Mouse (Mus musculus): Measurements from ENCODE around the gene Platr17.
A peak's percentile ranks its signal among the peaks of the same experiment; 100 is the strongest.
"Not testable (repeated sequence)": the region's sequence is repeated elsewhere in the genome, so short reads cannot be mapped to it uniquely, and the experiment has no call there.

The Platr17 gene

DNA sequence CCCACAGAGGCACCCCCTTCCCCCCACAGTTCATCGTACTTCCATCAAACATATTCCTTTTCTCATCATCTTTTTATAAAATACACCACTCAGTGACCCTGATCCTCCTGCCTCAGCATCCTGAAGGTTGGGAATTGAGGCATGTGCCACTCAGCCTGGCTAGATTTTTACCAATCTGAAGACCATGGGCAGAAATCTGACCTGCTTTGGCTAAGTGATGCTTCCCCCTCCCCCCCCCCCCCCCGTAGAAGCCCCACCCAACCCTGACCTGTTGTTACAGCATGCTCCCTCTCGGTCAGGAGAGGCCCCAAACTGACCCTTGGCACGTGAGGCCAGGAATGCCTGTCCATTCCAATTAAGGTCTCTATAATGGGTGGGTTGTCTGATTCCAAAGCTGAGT, at the start of gene Platr17:
TSS of gene Platr17 (plus strand) at position 301 of the 400 bp plus-strand sequence.
- not testable (repeated sequence) for DNase-seq (ENCODE audit: low spot score in 2 of 2)

DNA sequence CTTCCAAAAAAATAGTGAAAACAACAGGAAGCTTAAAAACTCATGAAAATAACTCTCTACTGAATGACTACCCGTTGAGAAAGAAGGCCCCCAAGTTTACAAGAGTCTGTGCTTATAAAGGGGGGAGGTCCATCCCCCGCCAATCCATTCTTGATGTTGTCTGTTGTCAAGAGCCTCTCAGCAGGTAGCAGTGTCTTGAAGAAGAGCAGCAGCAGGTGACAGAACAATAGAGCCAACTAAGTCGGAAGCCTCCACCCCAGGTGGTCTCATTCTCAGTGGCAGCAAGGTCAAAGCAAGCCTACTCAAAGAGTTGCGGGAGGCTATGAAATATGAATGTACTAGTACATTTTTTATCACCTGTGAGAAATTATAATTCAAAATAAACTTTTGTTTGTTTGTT, 47.1 kb upstream of the Platr17 start:
- DNase-seq (ENCODE audit: low spot score in 2 of 2), result no peak

DNA sequence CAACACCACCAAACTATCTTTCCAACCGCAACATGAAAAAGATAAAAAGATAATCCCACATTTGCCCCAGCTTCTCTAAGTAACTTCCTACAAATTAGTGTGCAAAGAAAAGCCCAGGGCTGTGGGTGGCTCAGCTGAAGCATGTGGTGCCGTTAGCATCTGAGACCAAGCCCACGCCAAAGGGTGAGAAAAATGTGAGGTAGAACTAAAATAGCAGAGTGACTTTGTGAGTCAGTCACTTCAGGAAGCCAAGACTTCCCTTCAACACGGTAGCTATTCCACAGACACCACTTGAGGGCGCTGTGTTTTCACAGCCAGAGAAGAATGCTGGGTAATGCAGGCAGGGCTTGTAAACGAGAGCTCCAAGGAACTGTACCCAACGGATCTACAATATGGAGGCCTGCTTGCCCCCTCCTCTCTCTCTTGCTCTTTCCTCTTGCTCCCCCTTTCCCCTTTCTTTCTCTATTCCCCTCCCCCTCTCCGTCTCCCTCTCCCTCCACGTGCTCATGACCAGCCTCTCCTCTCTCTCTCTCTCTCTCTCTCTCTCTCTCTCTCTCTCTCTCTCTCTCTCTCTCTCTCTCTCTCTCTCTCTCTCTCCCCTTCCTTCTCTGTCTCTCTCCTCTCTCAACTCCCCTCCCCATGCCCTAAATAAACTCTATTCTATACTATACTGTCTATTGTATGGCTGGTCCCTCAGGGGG, 39.5 kb upstream of the Platr17 start:
- DNase-seq (ENCODE audit: low spot score in 2 of 2), result no peak

DNA sequence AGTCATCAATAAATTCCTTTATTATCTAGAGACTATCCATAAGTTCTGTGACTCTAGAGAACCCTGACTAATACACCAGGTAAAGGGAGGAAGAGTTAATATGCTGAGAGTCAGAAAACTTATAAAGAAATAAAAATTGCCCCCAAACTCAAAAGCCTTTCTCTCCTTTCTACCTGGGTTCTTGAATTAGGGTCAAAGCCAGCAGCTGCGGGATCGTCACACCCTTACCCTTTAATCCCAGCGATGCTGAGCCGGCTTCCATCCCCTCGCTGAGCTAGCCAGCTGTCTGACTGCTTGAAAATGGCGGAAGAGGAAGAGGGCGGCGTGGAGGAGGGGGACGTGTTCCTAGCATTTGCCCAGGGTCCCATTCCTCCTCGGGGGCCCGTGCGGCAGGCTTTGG, 31.4 kb upstream of the Platr17 start, which contains the start of gene Gm7029:
TSS of gene Gm7029 (plus strand) at position 301 of the 400 bp plus-strand sequence.
- DNase-seq (ENCODE audit: low spot score in 2 of 2), result not testable (repeated sequence)

GRCm38 (mm10) chr17:33874411-33874810, 30.5 kb upstream of the Platr17 start:
- DNase-seq (ENCODE audit: low spot score in 2 of 2), result no peak

- not testable (repeated sequence) for DNase-seq (ENCODE audit: low spot score in 2 of 2)
Observed at GRCm38 (mm10) chr17:33875797-33876196, 29.1 kb upstream of the Platr17 start.

GRCm38 (mm10) chr17:33884320-33884719, 20.6 kb upstream of the Platr17 start:
- DNase-seq (ENCODE audit: low spot score in 2 of 2), result not testable (repeated sequence)

DNA sequence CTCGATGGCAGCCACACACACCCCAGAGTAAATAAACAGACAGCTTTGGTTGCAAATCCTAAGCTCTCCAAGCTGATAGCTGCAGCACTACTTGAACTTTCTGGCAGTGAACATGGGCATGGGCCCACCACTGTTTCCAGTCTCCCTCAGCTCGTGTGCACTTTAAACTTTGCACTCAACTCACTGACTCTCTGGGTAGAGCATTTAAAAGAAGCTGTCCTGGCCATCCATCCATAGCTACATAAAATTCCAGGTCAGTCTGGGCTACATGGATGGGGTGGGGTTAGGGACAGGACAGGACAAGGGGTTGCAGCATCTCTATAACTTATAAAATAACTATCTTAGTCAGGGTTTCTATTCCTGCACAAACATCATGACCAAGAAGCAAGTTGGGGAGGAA, 17.1 kb upstream of the Platr17 start:
- DNase-seq (ENCODE audit: low spot score in 2 of 2), result not testable (repeated sequence)

DNA sequence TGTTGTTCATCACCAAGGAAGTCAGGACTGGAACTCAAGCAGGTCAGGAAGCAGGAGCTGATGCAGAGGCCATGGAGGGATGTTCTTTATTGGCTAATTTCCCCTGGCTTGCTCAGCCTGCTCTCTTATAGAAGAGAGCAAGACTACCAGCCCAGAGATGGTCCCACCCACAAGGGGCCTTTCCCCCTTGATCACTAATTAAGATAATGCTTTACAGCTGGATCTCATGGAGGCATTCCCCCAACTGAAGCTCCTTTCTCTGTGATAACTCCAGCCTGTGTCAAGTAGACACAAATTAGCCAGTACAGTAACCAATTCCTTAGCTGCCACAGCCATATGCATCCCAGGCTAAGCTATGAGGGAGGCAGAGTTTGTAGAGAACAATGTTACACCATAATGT, 16.7 kb upstream of the Platr17 start:
- DNase-seq (ENCODE audit: low spot score in 2 of 2), result not testable (repeated sequence)

- not testable (repeated sequence) for DNase-seq (ENCODE audit: low spot score in 2 of 2)
Observed at GRCm38 (mm10) chr17:33889941-33890532, 14.9 kb upstream of the Platr17 start.

- DNase-seq (ENCODE audit: low spot score in 2 of 2), result peak; percentile 99 to 100
Observed at GRCm38 (mm10) chr17:33890533-33891059, 14.3 kb upstream of the Platr17 start, which contains the start of gene Kifc1. Gene Kifc1 (minus strand): TSS chr17:33890661.

GRCm38 (mm10) chr17:33891357-33891756, 13.6 kb upstream of the Platr17 start:
- no peak for DNase-seq (ENCODE audit: low spot score in 2 of 2)

- not testable (repeated sequence) for DNase-seq (ENCODE audit: low spot score in 2 of 2)
Observed at GRCm38 (mm10) chr17:33891892-33892291, 13.0 kb upstream of the Platr17 start.

GRCm38 (mm10) chr17:33892429-33892828, 12.5 kb upstream of the Platr17 start:
- DNase-seq (ENCODE audit: low spot score in 2 of 2), result no peak

GRCm38 (mm10) chr17:33893011-33893410, 11.9 kb upstream of the Platr17 start:
- DNase-seq (ENCODE audit: low spot score in 2 of 2), result not testable (repeated sequence)

DNA sequence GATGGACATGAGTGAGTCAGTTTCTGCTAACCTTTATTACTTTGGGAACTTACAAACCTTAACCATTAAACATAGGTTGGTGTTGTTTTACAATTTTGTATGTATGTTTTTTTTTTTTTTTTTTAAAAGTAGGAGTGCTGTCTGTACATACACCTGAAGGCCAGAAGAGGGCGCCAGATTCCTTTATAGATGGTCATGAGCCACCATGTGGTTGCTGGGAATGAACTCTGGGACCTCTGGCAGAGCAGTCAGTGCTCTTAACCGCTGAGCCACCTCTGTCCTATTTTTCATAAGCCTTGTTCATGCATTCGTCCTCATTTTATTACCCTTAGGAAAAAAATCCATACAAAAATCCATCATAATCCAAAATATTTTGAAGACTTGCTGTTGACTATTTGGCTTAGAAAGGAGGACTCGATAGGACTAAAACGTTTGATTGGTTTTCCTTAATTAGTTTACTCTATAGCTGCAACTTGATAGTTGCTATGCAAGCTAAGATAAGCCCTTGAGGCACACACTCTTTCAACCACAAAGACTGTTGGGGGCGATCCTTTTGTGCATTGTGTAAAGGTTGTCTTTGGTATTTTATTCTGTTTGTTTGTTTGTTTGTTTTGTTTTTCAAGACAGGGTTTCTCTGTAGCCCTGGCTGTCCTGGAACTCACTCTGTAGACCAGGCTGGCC, 7.7 kb upstream of the Platr17 start:
- no peak for DNase-seq (ENCODE audit: low spot score in 2 of 2)

- DNase-seq (ENCODE audit: low spot score in 2 of 2), result not testable (repeated sequence)
Observed at GRCm38 (mm10) chr17:33898193-33898592, 6.7 kb upstream of the Platr17 start.

DNA sequence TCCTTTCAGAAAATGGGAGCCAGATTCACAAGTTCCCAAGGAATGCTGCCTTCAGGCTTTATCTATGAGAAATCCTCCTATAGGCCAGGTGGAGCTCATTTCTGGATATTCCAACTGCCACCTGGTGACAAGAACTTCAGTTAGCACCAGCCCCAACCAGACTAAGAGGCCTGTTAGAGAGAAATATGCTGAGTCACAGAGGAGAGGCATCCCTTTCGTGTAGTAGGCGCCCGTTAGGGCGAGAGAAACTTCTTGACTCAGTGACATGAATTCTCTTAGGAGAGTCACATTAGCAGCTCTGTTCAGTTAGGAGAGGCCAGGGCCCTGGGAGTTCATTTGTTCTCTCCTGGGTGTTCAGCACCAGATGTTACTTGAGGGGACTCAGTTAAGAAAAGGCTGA, 5.3 kb upstream of the Platr17 start:
- no peak for DNase-seq (ENCODE audit: low spot score in 2 of 2)

DNA sequence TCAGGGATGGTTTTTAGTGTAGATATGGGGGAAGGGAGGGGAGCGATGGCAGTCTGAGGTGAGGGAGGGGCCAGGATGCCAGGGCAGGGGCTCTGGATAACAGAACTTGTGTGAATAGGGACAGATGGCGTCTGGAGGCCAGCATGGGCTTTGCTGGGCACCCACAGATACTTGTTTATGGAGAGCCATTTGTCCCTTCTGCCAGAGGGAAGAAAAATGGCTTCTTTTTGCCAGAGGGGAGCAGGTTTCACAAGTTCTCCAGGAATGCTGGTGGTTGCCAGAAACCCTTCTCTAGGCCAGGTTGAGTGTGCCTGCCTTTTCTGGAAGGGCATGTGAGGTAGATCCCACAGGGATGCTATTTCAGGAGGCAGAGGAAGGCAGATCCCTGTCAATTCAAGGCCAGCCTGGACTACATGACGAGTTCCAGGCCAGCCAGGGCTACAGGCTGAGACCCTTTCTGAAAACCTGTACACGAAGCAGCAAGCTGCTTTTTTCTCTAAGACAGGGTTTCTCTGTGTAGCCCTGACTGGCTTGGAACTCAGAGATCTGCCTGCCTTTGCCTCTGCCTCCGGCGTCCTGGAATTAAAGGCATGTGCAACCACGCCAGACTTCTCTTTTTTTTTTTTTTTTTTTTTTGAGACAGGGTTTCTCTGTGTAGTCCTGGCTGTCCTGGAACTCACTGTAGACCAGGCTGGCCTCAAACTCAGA, 4.5 kb upstream of the Platr17 start:
- DNase-seq (ENCODE audit: low spot score in 2 of 2), result no peak

GRCm38 (mm10) chr17:33900989-33901314, 4.0 kb upstream of the Platr17 start:
- DNase-seq (ENCODE audit: low spot score in 2 of 2), result no peak

GRCm38 (mm10) chr17:33901653-33902052, 3.3 kb upstream of the Platr17 start:
- DNase-seq (ENCODE audit: low spot score in 2 of 2), result no peak

- no peak for DNase-seq (ENCODE audit: low spot score in 2 of 2)
Observed at GRCm38 (mm10) chr17:33902079-33902478, 2.9 kb upstream of the Platr17 start.

Data from urinary bladder, postnatal 4 days (tissue).